8 mouse cellular contexts compared by ENCODE assay signal in the genomic region with DNA sequence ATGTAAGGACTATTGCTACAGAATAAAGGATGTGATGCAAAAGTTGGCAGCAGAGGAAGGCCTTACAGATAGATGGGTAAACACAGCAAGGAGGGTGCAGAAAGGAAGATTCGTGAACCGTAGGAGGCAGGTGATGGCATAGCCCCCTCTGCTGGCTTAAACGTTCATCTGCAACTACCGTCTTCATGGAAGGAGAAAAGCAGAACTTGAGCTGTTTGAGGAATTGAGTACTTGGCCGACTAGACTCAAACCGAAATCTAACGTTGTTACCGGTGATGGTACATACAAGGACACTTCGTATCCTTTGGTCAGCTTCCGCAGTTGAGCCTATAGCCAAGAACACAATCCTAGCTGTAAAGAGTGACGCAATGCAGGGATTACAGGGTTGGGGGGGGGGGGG. TPM values are rescaled to one million over a fixed set of nuclear protein-coding genes. Genes with fewer than 3 reads are reported as not detected.
A peak's percentile ranks its signal among the peaks of the same experiment; 100 is the strongest.
DNase-seq lines count a peak whose midpoint lies in the region; ATAC-seq lines count a peak whose summit lies in the region.

No protein-coding gene starts in this region.

- no peaks in the 10 kb centered on the region for H3K36me3 ChIP-seq in intestine, embryonic 16.5 days (ENCODE audit: control insufficient read depth, insufficient read depth, low read length)

- H3K9me3 ChIP-seq in intestine, embryonic 16.5 days (ENCODE audit: control insufficient read depth, low read length): no peaks in the 10 kb centered on the region

- ATAC-seq in intestine, embryonic 16.5 days: 0 out of 2 replicates have a peak, but pooled peaks have one; percentile 9

- no peak overlapping the region for H3K4me3 ChIP-seq in intestine, embryonic 16.5 days (ENCODE audit: low read length)

- WGBS in intestine, embryonic 16.5 days: 19% methylated on average over 11 of the region's 11 CpGs

- H3K27me3 ChIP-seq in intestine, embryonic 16.5 days (replicated peaks; ENCODE audit: control insufficient read depth, insufficient read depth, low read length): no peaks in the 10 kb centered on the region

- H3K27ac ChIP-seq in intestine, embryonic 16.5 days (ENCODE audit: low read length): no peak overlapping the region

- H3K4me1 ChIP-seq in intestine, embryonic 16.5 days (ENCODE audit: control insufficient read depth, insufficient read depth, low read length): no peaks in the 10 kb centered on the region

- DNase-seq in spleen, adult 18-20 months: peak; percentile 7 to 30
- no peak for DNase-seq in spleen, adult 12 weeks (ENCODE audit: low spot score)
- peak; percentile 88 for DNase-seq in embryo, embryonic 10.5 days (ENCODE audit: low spot score)
- DNase-seq in gastrocnemius, postnatal 14 days: peak; percentile 49
- DNase-seq in left cerebral cortex, postnatal 14 days (ENCODE audit: low spot score in 2 of 2): peak; percentile 84 to 89
- DNase-seq in mesoderm, embryonic 11.5 days (ENCODE audit: low read depth, low spot score): peak; percentile 74
- DNase-seq in right cerebral cortex, postnatal 25 days: peak; percentile 71

- intact Hi-C loops in gastrocnemius, postnatal 14 days (cut with DNase I; ENCODE audit: low total_unique reads): loop anchor here (5.0 kb wide), 1 partner anchor 400 kb away; no protein-coding TSS in a partner anchor
- intact Hi-C loops in left cerebral cortex, postnatal 14 days (cut with DNase I): loop anchor here (2.0 to 5.0 kb wide), 2 partner anchors 140 to 402 kb away; a partner anchor contains a TSS

- no peak overlapping the region for H3K9ac ChIP-seq in intestine, embryonic 16.5 days (ENCODE audit: low read depth, low read length)

- H3K4me2 ChIP-seq in intestine, embryonic 16.5 days (ENCODE audit: low read depth, low read length): no peak overlapping the region

RNA-seq across cellular contexts. Expression of a gene that starts 25.4 kb away (rescaled TPM):
- total RNA-seq in gastrocnemius, postnatal 14 days (2021): not detected
- not detected in 2 replicates for polyA plus RNA-seq in intestine, embryonic 16.5 days (2015; fragmentation: Nextera tagmentation; extraction: Ambion mirVana)
- not detected for total RNA-seq in left cerebral cortex, postnatal 14 days (2021)

RNA-seq across cellular contexts. Expression of a gene that starts 48.4 kb away (rescaled TPM):
- total RNA-seq in gastrocnemius, postnatal 14 days (2021): 10 to 100 TPM; 21.9 to 23.4 TPM
- polyA plus RNA-seq in intestine, embryonic 16.5 days (2015; fragmentation: Nextera tagmentation; extraction: Ambion mirVana): 48.2 and 50.9 TPM in 2 replicates
- 10 to 100 TPM; 59.9 to 60.8 TPM for total RNA-seq in left cerebral cortex, postnatal 14 days (2021)
